Mouse (Mus musculus) small intestine, adult 2 months (tissue): ENCODE results near the gene Cstb.
A peak's percentile ranks its signal among the peaks of the same experiment; 100 is the strongest.

ENCODE experiments used
- CTCF ChIP-seq: fragments of 200-500 bp; IDR thresholded peaks from 2 replicates; pipeline ENCODE4 v1.5.1; 2012; ENCODE audit warnings: low read depth, mild to moderate bottlenecking, control low read depth, inconsistent platforms, low read length, moderate library complexity, mixed read lengths; ENCODE audit not compliant: insufficient replicate concordance, insufficient read length; ENCODE audit errors: extremely low read depth
- POLR2A ChIP-seq: fragments of 200-500 bp; IDR thresholded peaks from 2 replicates; pipeline ENCODE4 v1.6.1; 2012; ENCODE audit warnings: low read depth, mild to moderate bottlenecking, control low read depth, inconsistent platforms, low read length, moderate library complexity

GRCm38 (mm10) chr10:78412319-78413151 lies 12.9 kb upstream of the Cstb start, which contains the start of gene Rrp1:
- TF ChIP-seq POLR2A (peak; percentile 38; the same call in 1 of the 2 replicates), CTCF (peak; percentile 98)
